Mouse (Mus musculus) heart, postnatal 25 days (tissue): Measurements from ENCODE around the gene Idh3g. TPM values are rescaled to one million over a fixed set of nuclear protein-coding genes. Genes with fewer than 3 reads are reported as not detected.
"Not testable (repeated sequence)": the region's sequence is repeated elsewhere in the genome, so short reads cannot be mapped to it uniquely, and the experiment has no call there.

Experiments used
- DNase-seq: peaks from one replicate; pipeline ENCODE4 v3.0.0; 2022; ENCODE audit warnings: low spot score
- intact Hi-C: fragments of 180-260 bp; cut with DNase I; formaldehyde crosslinking; loops from one replicate; pipeline ENCODE4 v1.15.1; 2025
- total RNA-seq, 2 experiments: library from RNA; stranded (reverse); gene quantifications; 2 replicates each; pipeline ENCODE4 v1.2.3; 2021

Idh3g gene
- total RNA-seq, 2 experiments from 2014 or later = 607 to 615 TPM

DNA sequence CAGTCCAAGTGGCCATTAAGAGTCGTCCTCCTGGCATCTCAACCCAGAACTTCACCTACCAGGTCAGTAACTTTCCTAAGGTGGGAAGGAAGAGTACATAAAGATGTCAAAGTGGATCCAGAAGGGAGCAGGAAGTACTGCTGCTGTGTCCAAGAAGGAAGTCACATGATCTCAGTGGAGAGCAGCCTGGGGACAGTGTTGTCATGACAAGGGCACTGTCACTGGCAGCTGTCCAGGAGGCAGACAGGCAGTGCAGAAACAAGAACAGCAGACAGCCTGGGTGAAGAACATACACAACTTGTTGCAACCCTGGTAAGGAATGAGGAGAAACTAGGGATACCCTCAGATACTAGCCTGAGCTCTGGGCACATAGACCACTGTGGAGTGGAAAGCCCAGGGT, 21.4 kb downstream of the Idh3g start:
- peak; percentile 26 for DNase-seq
- intact Hi-C loops = no loop called here

GRCm38 (mm10) chrX:73758611-73759290, 27.9 kb downstream of the Idh3g start:
- intact Hi-C loops = no loop called here
- DNase-seq = no peak

- intact Hi-C loops = no loop called here
- no peak for DNase-seq
These were observed 30.2 kb downstream of the Idh3g start, which contains the start of gene Plxnb3 for GRCm38 (mm10) chrX:73756334-73757140. TSS of gene Plxnb3 (plus strand) at chrX:73757090.

DNA sequence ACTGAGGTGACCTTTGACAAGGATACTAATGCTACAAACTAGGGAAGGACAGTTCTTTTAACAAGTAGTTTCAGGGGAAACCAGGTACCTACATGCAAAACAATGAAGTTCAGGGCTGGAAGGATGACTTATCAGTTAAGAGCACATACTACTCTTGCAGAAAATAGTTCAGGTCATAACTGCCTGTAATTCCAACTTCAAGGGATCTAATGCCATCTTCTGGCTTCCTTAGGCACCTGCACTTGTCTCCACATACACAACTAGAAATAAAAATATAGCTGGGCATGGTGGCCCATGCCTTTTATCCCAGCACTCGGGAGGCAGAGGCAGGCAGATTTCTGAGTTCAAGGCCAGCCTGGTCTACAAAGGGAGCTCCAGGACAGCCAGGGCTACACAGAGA, 37.7 kb downstream of the Idh3g start:
- DNase-seq = no peak
- intact Hi-C loops = no loop called here

DNA sequence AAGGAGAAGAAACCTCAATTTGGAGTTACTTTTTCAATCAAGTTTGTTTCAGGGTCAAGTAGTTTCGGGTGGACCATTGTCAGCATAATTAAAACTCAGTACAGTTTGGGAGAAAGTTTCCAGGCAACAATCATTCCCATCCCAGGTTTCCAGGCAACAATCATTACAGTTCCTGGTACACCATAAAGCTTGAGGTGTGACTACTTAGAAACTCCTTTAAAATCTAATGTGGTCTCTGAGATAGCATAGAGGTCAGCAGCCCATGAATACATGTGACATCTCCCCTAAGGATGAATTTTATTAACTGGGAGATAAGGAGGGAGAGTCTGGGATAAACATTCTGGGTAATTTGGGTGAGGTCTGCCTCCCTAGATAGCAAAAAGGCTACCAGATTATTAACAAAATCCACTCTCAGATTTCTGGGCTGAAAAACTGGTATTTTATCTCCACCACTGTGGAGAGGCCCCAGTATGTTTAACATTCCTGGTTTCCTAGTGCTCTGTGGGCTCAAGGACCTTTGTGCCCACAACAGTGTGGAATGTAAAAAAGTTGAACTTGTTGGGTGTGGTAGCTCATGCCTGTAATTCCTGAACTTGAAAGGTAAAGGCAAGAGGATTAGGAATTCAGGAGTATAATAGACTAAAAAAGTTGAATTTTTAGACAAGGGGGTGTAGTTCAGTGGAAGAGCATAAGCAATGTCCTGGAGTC, 41.8 kb downstream of the Idh3g start:
- intact Hi-C loops = no loop called here
- DNase-seq = no peak

GRCm38 (mm10) chrX:73739841-73740240, 46.9 kb downstream of the Idh3g start:
- DNase-seq, intact Hi-C loops: not testable (repeated sequence)

- no peak for DNase-seq
- intact Hi-C loops = no loop called here
These were observed 47.5 kb downstream of the Idh3g start for GRCm38 (mm10) chrX:73739151-73739550.

- DNase-seq = no peak
- intact Hi-C loops = no loop called here
These were observed 48.5 kb downstream of the Idh3g start for GRCm38 (mm10) chrX:73738155-73738554.

DNA sequence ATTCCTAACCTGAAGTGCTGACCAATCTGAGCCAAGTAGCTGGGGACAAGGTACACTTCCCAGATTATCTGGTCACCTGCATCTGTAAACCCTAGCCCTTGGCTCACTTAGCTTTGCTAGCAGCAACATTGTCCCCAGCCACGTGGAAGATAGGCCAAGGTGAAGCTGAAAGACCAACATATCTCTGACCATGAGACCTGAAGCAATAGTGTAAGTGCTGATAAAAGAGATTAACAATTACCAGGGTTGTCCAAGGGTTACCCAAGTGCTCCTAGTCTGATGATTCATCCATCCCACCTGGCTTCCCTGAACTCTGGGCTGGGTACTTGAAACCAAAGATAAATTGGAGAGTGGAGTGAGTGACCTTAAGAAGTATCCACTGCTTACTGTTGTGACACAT, 55.8 kb downstream of the Idh3g start:
- intact Hi-C loops = no loop called here
- no peak for DNase-seq

Other genes with a start within 250 kb of the Idh3g start
- gene Dusp9, start 147.5 kb downstream of the Idh3g start, total RNA-seq = not detected
- 1 to 10 TPM; 5.0 to 7.6 TPM for gene Pnck, start 126.8 kb downstream of the Idh3g start, total RNA-seq
- gene Slc6a8, start 113.7 kb downstream of the Idh3g start, total RNA-seq = 100 to 1,000 TPM; 123 to 125 TPM
- gene Bcap31, start 70.7 kb downstream of the Idh3g start, total RNA-seq = 10 to 100 TPM; 76.5 to 81.9 TPM
- 10 to 100 TPM; 29.1 to 30.6 TPM for gene Abcd1, start 70.3 kb downstream of the Idh3g start, total RNA-seq
- gene Plxnb3, start 29.8 kb downstream of the Idh3g start, total RNA-seq = 1 to 10 TPM; 1.6 to 1.7 TPM
- 10 to 100 TPM; 29.5 to 32.8 TPM for gene Srpk3, start 12.5 kb downstream of the Idh3g start, total RNA-seq
- gene Ssr4, start 131 bp upstream of the Idh3g start, total RNA-seq = 10 to 100 TPM; 83.8 to 87.4 TPM
- 1 to 10 TPM; 1.7 to 1.8 TPM for gene Pdzd4, start 38.1 kb upstream of the Idh3g start, total RNA-seq
- not detected for gene Avpr2, start 105.2 kb upstream of the Idh3g start, total RNA-seq
- gene L1cam, start 109.2 kb upstream of the Idh3g start, total RNA-seq = 1 to 10 TPM; 2.2 to 2.3 TPM
- 1 to 10 TPM; 1.5 to 1.8 TPM for gene Arhgap4, start 135.0 kb upstream of the Idh3g start, total RNA-seq
- 10 to 100 TPM; 61.5 to 69.3 TPM for gene Naa10, start 135.0 kb upstream of the Idh3g start, total RNA-seq
- gene Renbp, start 144.0 kb upstream of the Idh3g start, total RNA-seq = 1 to 10 TPM; 5.8 to 6.2 TPM
- gene Hcfc1, start 179.5 kb upstream of the Idh3g start, total RNA-seq = 10 to 100 TPM; 39.3 to 41.8 TPM
- gene Irak1, start 237.0 kb upstream of the Idh3g start, total RNA-seq = 10 to 100 TPM; 58.1 to 60.1 TPM